Mouse (Mus musculus) midbrain, embryonic 16.5 days (tissue): Measurements from ENCODE around the gene Cnnm2. TPM values are rescaled to one million over a fixed set of nuclear protein-coding genes. Genes with fewer than 3 reads are reported as not detected.

Experiments used
- ATAC-seq: fragments of 200-750 bp; cut with Nextera tagmentation; 2 replicates; pipeline ENCODE4 v1.8.0; 2017; ENCODE audit warnings: moderate TSS enrichment
- H3K27ac ChIP-seq: fragments of 300-500 bp; sonication (generic); 2 replicates; pipeline ENCODE4 v1.5.1; 2014; ENCODE audit warnings: mild to moderate bottlenecking, low read length, mixed read lengths
- H3K27me3 ChIP-seq: fragments of 300-500 bp; sonication (generic); 2 replicates; pipeline ENCODE4 v1.6.1; 2014; ENCODE audit warnings: low read depth, low read length, mixed read lengths; ENCODE audit not compliant: control insufficient read depth, insufficient read depth
- H3K36me3 ChIP-seq: fragments of 300-500 bp; sonication (generic); 2 replicates; pipeline ENCODE4 v1.6.1; 2014; ENCODE audit warnings: mild to moderate bottlenecking, low read length, moderate library complexity, mixed read lengths; ENCODE audit not compliant: control insufficient read depth, insufficient read depth
- H3K4me1 ChIP-seq: fragments of 300-500 bp; sonication (generic); 2 replicates; pipeline ENCODE4 v1.6.1; 2014; ENCODE audit warnings: mild to moderate bottlenecking, low read length, mixed read lengths; ENCODE audit not compliant: control insufficient read depth, insufficient read depth
- H3K4me2 ChIP-seq: fragments of 300-500 bp; sonication (generic); 2 replicates; pipeline ENCODE4 v1.6.1; 2014; ENCODE audit warnings: mild to moderate bottlenecking, low read length, mixed read lengths
- H3K4me3 ChIP-seq: fragments of 300-500 bp; sonication (generic); 2 replicates; pipeline ENCODE4 v1.5.1; 2014; ENCODE audit warnings: low read depth, mild to moderate bottlenecking, low read length, moderate library complexity, mixed read lengths
- H3K9ac ChIP-seq: fragments of 300-500 bp; sonication (generic); 2 replicates; pipeline ENCODE4 v1.6.1; 2014; ENCODE audit warnings: low read depth, low read length, mixed read lengths
- H3K9me3 ChIP-seq: fragments of 300-500 bp; sonication (generic); replicated peaks from 2 replicates; pipeline ENCODE4 v1.6.1; 2014; ENCODE audit warnings: mild to moderate bottlenecking, low read length, mixed read lengths; ENCODE audit not compliant: control insufficient read depth, poor library complexity, severe bottlenecking
- WGBS: fragments of 180-500 bp; shearing (Covaris S2); extraction: QIAGEN DNeasy Blood & Tissue Kit; methylation state at CpG from one replicate; pipeline ENCODE4 v1.1.7; 2014; 5-methylcytosine and 5-hydroxymethylcytosine counted together
- polyA plus RNA-seq: library from polyadenylated mRNA; unstranded; fragments of >200 nt; fragmentation: Nextera tagmentation; extraction: Ambion mirVana; gene quantifications from 2 replicates; pipeline ENCODE4 v1.2.1, GENCODE M21; 2015

The Cnnm2 gene
- 6.8 and 7.0 TPM in 2 replicates for polyA plus RNA-seq

GRCm38 (mm10) chr19:46761247-46761946 lies at the start of gene Cnnm2:
Gene Cnnm2 (plus strand): TSS chr19:46761596.
- ATAC-seq: peak; percentile 97
- Histone ChIP-seq H3K4me2 (peak within 1 kb of the TSS; percentile 95), H3K36me3 (no peaks in the 10 kb centered on the region), H3K9me3 (no peaks in the 10 kb centered on the region), H3K27me3 (peaks cover 2% of the 10 kb centered on the region; the same call in 1 of the 2 replicates), H3K27ac (peak within 1 kb of the TSS; percentile 96), H3K4me1 (peaks cover 26% of the 10 kb centered on the region), H3K9ac (peak within 1 kb of the TSS; percentile 85), H3K4me3 (peak within 1 kb of the TSS; percentile 86)
- 2% methylated on average over 56 of the region's 59 CpGs for WGBS

- no peak for ATAC-seq
- Histone ChIP-seq H3K27me3 (no peaks in the 10 kb centered on the region), H3K9ac (no peak overlapping the region), H3K4me2 (no peak overlapping the region), H3K9me3 (no peaks in the 10 kb centered on the region; the same call in 1 of the 2 replicates), H3K4me1 (no peaks in the 10 kb centered on the region), H3K4me3 (no peak overlapping the region), H3K36me3 (peaks cover 7% of the 10 kb centered on the region; the same call in 1 of the 2 replicates), H3K27ac (no peak overlapping the region)
- WGBS: 93% methylated on average over 8 of the region's 8 CpGs
These were observed 47.2 kb upstream of the Cnnm2 start for GRCm38 (mm10) chr19:46714234-46714633.

- Histone ChIP-seq H3K36me3 (peaks cover 7% of the 10 kb centered on the region; the same call in 1 of the 2 replicates), H3K4me2 (no peak overlapping the region), H3K4me3 (no peak overlapping the region), H3K9ac (no peak overlapping the region), H3K4me1 (no peaks in the 10 kb centered on the region), H3K27ac (no peak overlapping the region), H3K9me3 (no peaks in the 10 kb centered on the region; the same call in 1 of the 2 replicates), H3K27me3 (no peaks in the 10 kb centered on the region)
- WGBS: 92% methylated on average over 8 of the region's 8 CpGs
- ATAC-seq: no peak
These were observed 46.4 kb upstream of the Cnnm2 start for GRCm38 (mm10) chr19:46715016-46715415.

GRCm38 (mm10) chr19:46718150-46718549 lies 43.2 kb upstream of the Cnnm2 start:
- Histone ChIP-seq H3K27ac (no peak overlapping the region), H3K9me3 (no peaks in the 10 kb centered on the region; the same call in 1 of the 2 replicates), H3K9ac (no peak overlapping the region), H3K4me2 (no peak overlapping the region), H3K4me3 (no peak overlapping the region), H3K27me3 (no peaks in the 10 kb centered on the region), H3K36me3 (peaks cover 4% of the 10 kb centered on the region; the same call in 1 of the 2 replicates), H3K4me1 (no peaks in the 10 kb centered on the region)
- no peak for ATAC-seq
- 95% methylated on average over 4 of the region's 4 CpGs for WGBS

GRCm38 (mm10) chr19:46724411-46724810 lies 37.0 kb upstream of the Cnnm2 start:
- no peak overlapping the region for H3K27ac ChIP-seq
- no peak overlapping the region for H3K4me3 ChIP-seq
- WGBS: 72% methylated on average over 11 of the region's 11 CpGs
- H3K27me3 ChIP-seq: no peaks in the 10 kb centered on the region
- no peak overlapping the region for H3K4me2 ChIP-seq
- ATAC-seq: no peak
- H3K4me1 ChIP-seq: peaks cover 3% of the 10 kb centered on the region
- H3K9me3 ChIP-seq: no peaks in the 10 kb centered on the region
- no peak overlapping the region for H3K9ac ChIP-seq
- no peaks in the 10 kb centered on the region for H3K36me3 ChIP-seq

GRCm38 (mm10) chr19:46726142-46726541 lies 35.3 kb upstream of the Cnnm2 start:
- Histone ChIP-seq H3K4me3 (no peak overlapping the region), H3K27ac (no peak overlapping the region), H3K4me2 (no peak overlapping the region), H3K36me3 (no peaks in the 10 kb centered on the region), H3K9ac (no peak overlapping the region), H3K9me3 (no peaks in the 10 kb centered on the region), H3K4me1 (peaks cover 3% of the 10 kb centered on the region), H3K27me3 (no peaks in the 10 kb centered on the region)
- ATAC-seq: no peak
- WGBS: 97% methylated on average over 8 of the region's 8 CpGs

GRCm38 (mm10) chr19:46727140-46727736 lies 34.2 kb upstream of the Cnnm2 start:
- Histone ChIP-seq H3K36me3 (no peaks in the 10 kb centered on the region), H3K9me3 (no peaks in the 10 kb centered on the region), H3K4me3 (no peak overlapping the region), H3K9ac (no peak overlapping the region), H3K4me1 (peaks cover 3% of the 10 kb centered on the region), H3K27ac (no peak overlapping the region), H3K27me3 (no peaks in the 10 kb centered on the region), H3K4me2 (no peak overlapping the region)
- 43% methylated on average over 8 of the region's 8 CpGs for WGBS
- no peak for ATAC-seq

GRCm38 (mm10) chr19:46727945-46728540 lies 33.4 kb upstream of the Cnnm2 start:
- H3K36me3 ChIP-seq: no peaks in the 10 kb centered on the region
- no peak overlapping the region for H3K4me2 ChIP-seq
- no peaks in the 10 kb centered on the region for H3K9me3 ChIP-seq
- H3K9ac ChIP-seq: no peak overlapping the region
- H3K4me1 ChIP-seq: peaks cover 3% of the 10 kb centered on the region
- 89% methylated on average over 11 of the region's 11 CpGs for WGBS
- ATAC-seq: no peak
- no peak overlapping the region for H3K4me3 ChIP-seq
- no peaks in the 10 kb centered on the region for H3K27me3 ChIP-seq
- H3K27ac ChIP-seq: no peak overlapping the region

GRCm38 (mm10) chr19:46728909-46729308 lies 32.5 kb upstream of the Cnnm2 start:
- H3K9me3 ChIP-seq: no peaks in the 10 kb centered on the region
- no peak overlapping the region for H3K4me3 ChIP-seq
- H3K27ac ChIP-seq: no peak overlapping the region
- no peak for ATAC-seq
- no peaks in the 10 kb centered on the region for H3K27me3 ChIP-seq
- H3K36me3 ChIP-seq: no peaks in the 10 kb centered on the region
- H3K4me1 ChIP-seq: peaks cover 3% of the 10 kb centered on the region
- H3K4me2 ChIP-seq: no peak overlapping the region
- 85% methylated on average over 3 of the region's 3 CpGs for WGBS
- H3K9ac ChIP-seq: no peak overlapping the region
